Mouse (Mus musculus): ENCODE results near the gene Llgl2. TPM values are rescaled to one million over a fixed set of nuclear protein-coding genes. Genes with fewer than 3 reads are reported as not detected.

Gene Llgl2
- polyA plus RNA-seq, 1 experiment from 2014 or later: 1.0 TPM

GRCm38 (mm10) chr11:115901338-115902161 is 77.7 kb downstream of the Llgl2 start:
- no peak overlapping the region for H3K4me3 ChIP-seq (ENCODE audit: low read depth, low read length)
- no peaks in the 10 kb centered on the region for H3K36me3 ChIP-seq (ENCODE audit: control insufficient read depth, insufficient read depth, low read length)
- H3K9me3 ChIP-seq (replicated peaks; ENCODE audit: control insufficient read depth, low read length, poor library complexity, severe bottlenecking): no peaks in the 10 kb centered on the region
- no peaks in the 10 kb centered on the region for H3K4me1 ChIP-seq (ENCODE audit: control insufficient read depth, insufficient read depth, low read length)
- no peak overlapping the region for H3K4me2 ChIP-seq (ENCODE audit: low read length)
- no peak overlapping the region for H3K9ac ChIP-seq (ENCODE audit: low read depth, low read length)
- 84% methylated on average over 9 of the region's 9 CpGs for WGBS
- no peak overlapping the region for H3K27ac ChIP-seq (ENCODE audit: low read length)
- H3K27me3 ChIP-seq (ENCODE audit: control insufficient read depth, insufficient read depth, low read depth, low read length): no peaks in the 10 kb centered on the region
- no peak for ATAC-seq

GRCm38 (mm10) chr11:115902177-115902576 is 78.3 kb downstream of the Llgl2 start:
- H3K4me1 ChIP-seq (ENCODE audit: control insufficient read depth, insufficient read depth, low read length): no peaks in the 10 kb centered on the region
- H3K27ac ChIP-seq (ENCODE audit: low read length): no peak overlapping the region
- no peaks in the 10 kb centered on the region for H3K36me3 ChIP-seq (ENCODE audit: control insufficient read depth, insufficient read depth, low read length)
- 84% methylated on average over 5 of the region's 5 CpGs for WGBS
- no peak overlapping the region for H3K9ac ChIP-seq (ENCODE audit: low read depth, low read length)
- H3K4me2 ChIP-seq (ENCODE audit: low read length): no peak overlapping the region
- no peak overlapping the region for H3K4me3 ChIP-seq (ENCODE audit: low read depth, low read length)
- no peaks in the 10 kb centered on the region for H3K9me3 ChIP-seq (replicated peaks; ENCODE audit: control insufficient read depth, low read length, poor library complexity, severe bottlenecking)
- no peaks in the 10 kb centered on the region for H3K27me3 ChIP-seq (ENCODE audit: control insufficient read depth, insufficient read depth, low read depth, low read length)
- no peak for ATAC-seq

- Histone ChIP-seq H3K9me3 (replicated peaks; ENCODE audit: control insufficient read depth, low read length, poor library complexity, severe bottlenecking) (no peaks in the 10 kb centered on the region), H3K36me3 (ENCODE audit: control insufficient read depth, insufficient read depth, low read length) (no peaks in the 10 kb centered on the region), H3K4me2 (ENCODE audit: low read length) (no peak overlapping the region), H3K4me1 (ENCODE audit: control insufficient read depth, insufficient read depth, low read length) (no peaks in the 10 kb centered on the region), H3K9ac (ENCODE audit: low read depth, low read length) (no peak overlapping the region), H3K27me3 (ENCODE audit: control insufficient read depth, insufficient read depth, low read depth, low read length) (no peaks in the 10 kb centered on the region), H3K27ac (ENCODE audit: low read length) (no peak overlapping the region), H3K4me3 (ENCODE audit: low read depth, low read length) (no peak overlapping the region)
- 88% methylated on average over 1 of the region's 1 CpGs for WGBS
- ATAC-seq: no peak
These were observed 79.0 kb downstream of the Llgl2 start for GRCm38 (mm10) chr11:115902831-115903230.

DNA sequence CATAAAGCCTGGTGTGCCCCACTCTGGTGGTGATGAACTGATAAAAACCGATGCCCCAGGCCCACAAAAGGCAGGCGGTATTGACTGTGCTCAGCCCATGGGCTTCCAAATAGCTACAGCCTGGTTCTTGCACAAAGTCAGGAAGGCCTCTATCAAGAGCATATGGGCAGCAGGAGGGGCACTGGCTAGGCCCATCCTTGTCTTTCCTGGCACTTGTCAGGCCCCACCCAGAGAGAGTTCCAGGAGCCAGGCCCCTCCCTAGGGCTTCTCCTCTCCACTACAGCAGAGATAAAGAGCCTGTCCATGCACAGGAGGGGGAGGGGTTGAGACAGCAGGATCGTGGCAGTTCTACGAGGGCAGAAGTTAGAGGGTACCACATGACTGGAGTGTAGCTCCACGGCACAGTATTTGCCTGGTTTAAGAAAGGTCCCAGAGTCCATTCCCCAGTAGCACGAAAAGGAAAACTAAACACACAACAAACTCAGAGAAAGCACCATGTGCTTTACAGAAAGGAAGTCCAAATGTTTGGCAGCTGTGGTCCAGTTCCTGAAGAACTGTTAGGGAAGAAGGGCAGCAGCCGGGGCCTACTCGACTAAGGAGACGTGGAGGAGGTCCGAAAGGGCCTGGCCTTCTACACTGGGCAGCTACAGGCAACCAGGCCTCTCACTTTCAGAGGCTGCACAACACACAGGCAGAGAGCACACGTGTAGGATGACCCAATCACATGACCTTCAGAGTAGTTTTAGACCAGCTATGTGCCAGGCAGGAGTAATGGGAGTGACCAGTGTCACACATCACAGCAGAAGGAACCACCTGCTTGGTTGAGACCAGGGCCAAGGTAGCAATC is 79.8 kb downstream of the Llgl2 start:
- no peaks in the 10 kb centered on the region for H3K4me1 ChIP-seq (ENCODE audit: control insufficient read depth, insufficient read depth, low read length)
- H3K27ac ChIP-seq (ENCODE audit: low read length): no peak overlapping the region
- H3K4me2 ChIP-seq (ENCODE audit: low read length): no peak overlapping the region
- no peaks in the 10 kb centered on the region for H3K9me3 ChIP-seq (replicated peaks; ENCODE audit: control insufficient read depth, low read length, poor library complexity, severe bottlenecking)
- ATAC-seq: no peak
- no peak overlapping the region for H3K9ac ChIP-seq (ENCODE audit: low read depth, low read length)
- H3K36me3 ChIP-seq (ENCODE audit: control insufficient read depth, insufficient read depth, low read length): peaks cover 5% of the 10 kb centered on the region; the same call in 1 of the 2 replicates
- WGBS: 74% methylated on average over 11 of the region's 11 CpGs
- no peak overlapping the region for H3K4me3 ChIP-seq (ENCODE audit: low read depth, low read length)
- no peaks in the 10 kb centered on the region for H3K27me3 ChIP-seq (ENCODE audit: control insufficient read depth, insufficient read depth, low read depth, low read length)

DNA sequence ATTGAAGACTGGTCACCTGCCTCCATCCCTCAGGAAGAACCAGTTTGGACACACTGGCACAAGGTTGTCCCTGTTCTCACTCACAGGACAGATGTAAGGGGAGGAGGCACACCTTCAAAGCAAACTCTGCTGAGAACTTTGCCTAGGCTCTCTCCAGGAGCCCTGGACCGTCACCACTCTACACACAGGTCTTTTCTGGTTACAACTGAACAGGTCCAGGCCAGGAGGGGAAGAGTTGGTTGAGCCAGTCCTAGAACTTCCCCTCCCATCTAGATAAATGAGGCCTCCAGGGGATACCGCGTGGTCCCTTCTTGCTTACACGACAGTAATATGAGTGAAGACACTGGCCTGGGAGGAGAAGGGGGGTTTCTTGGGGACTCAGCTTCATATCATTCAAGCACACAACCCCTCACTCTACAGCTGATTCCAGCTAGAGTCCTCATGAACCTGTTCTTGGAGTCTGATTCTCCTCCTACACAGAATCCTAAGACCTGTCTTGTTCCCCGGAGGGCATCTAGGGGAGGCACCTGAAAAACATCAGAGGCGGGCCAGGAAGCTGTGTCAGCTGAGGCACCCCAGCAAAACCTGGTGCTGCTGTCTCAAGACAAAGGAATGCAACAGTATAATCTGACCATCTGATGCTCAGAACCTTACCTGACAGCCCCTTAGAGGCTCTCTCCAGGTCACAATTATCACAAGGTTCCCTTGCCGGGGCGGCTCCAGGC is 80.5 kb downstream of the Llgl2 start:
- H3K9ac ChIP-seq (ENCODE audit: low read depth, low read length): no peak overlapping the region
- WGBS: 80% methylated on average over 8 of the region's 8 CpGs

More for the DNA sequence above, 80.5 kb downstream of the Llgl2 start:
- H3K27me3 ChIP-seq (ENCODE audit: control insufficient read depth, insufficient read depth, low read depth, low read length): no peaks in the 10 kb centered on the region
- no peak overlapping the region for H3K4me3 ChIP-seq (ENCODE audit: low read depth, low read length)
- H3K4me1 ChIP-seq (ENCODE audit: control insufficient read depth, insufficient read depth, low read length): no peaks in the 10 kb centered on the region
- H3K27ac ChIP-seq (ENCODE audit: low read length): no peak overlapping the region
- no peak for ATAC-seq
- H3K36me3 ChIP-seq (ENCODE audit: control insufficient read depth, insufficient read depth, low read length): peaks cover 5% of the 10 kb centered on the region; the same call in 1 of the 2 replicates
- no peaks in the 10 kb centered on the region for H3K9me3 ChIP-seq (replicated peaks; ENCODE audit: control insufficient read depth, low read length, poor library complexity, severe bottlenecking)
- H3K4me2 ChIP-seq (ENCODE audit: low read length): no peak overlapping the region

Small RNA genes lying within 50 kb of the gene (microRNA-seq; reads per million reads assigned to microRNA genes)
- not detected for gene Mir5621

Other genes starting within 250 kb of the Llgl2 start
- gene Mrps7, start 220.1 kb upstream of the Llgl2 start, polyA plus RNA-seq (2015; fragmentation: Nextera tagmentation; extraction: Ambion mirVana): 75.6 and 77.0 TPM in 2 replicates
- 34.7 and 37.5 TPM in 2 replicates for gene Gga3, start 220.0 kb upstream of the Llgl2 start, polyA plus RNA-seq (2015; fragmentation: Nextera tagmentation; extraction: Ambion mirVana)
- gene Mif4gd, start 211.1 kb upstream of the Llgl2 start, polyA plus RNA-seq (2015; fragmentation: Nextera tagmentation; extraction: Ambion mirVana): 12.5 and 12.7 TPM in 2 replicates
- 42.5 and 50.8 TPM in 2 replicates for gene Slc25a19, start 195.8 kb upstream of the Llgl2 start, polyA plus RNA-seq (2015; fragmentation: Nextera tagmentation; extraction: Ambion mirVana)
- gene Grb2, start 115.5 kb upstream of the Llgl2 start, polyA plus RNA-seq (2015; fragmentation: Nextera tagmentation; extraction: Ambion mirVana): 177 and 196 TPM in 2 replicates
- gene Tmem94, start 58.6 kb upstream of the Llgl2 start, polyA plus RNA-seq (2015; fragmentation: Nextera tagmentation; extraction: Ambion mirVana): 25.1 and 25.6 TPM in 2 replicates
- 7.6 and 8.9 TPM in 2 replicates for gene Caskin2, start 10.4 kb upstream of the Llgl2 start, polyA plus RNA-seq (2015; fragmentation: Nextera tagmentation; extraction: Ambion mirVana)
- 23.7 and 24.2 TPM in 2 replicates for gene Tsen54, start 9.3 kb upstream of the Llgl2 start, polyA plus RNA-seq (2015; fragmentation: Nextera tagmentation; extraction: Ambion mirVana)
- gene Myo15b, start 34.4 kb downstream of the Llgl2 start, polyA plus RNA-seq (2015; fragmentation: Nextera tagmentation; extraction: Ambion mirVana): 0.09 TPM in 1 of 2 replicates, not detected in the other
- 1.4 and 1.5 TPM in 2 replicates for gene Smim5, start 75.9 kb downstream of the Llgl2 start, polyA plus RNA-seq (2015; fragmentation: Nextera tagmentation; extraction: Ambion mirVana)
- 0.44 and 0.87 TPM in 2 replicates for gene Smim6, start 88.0 kb downstream of the Llgl2 start, polyA plus RNA-seq (2015; fragmentation: Nextera tagmentation; extraction: Ambion mirVana)
- gene Sap30bp, start 109.2 kb downstream of the Llgl2 start, polyA plus RNA-seq (2015; fragmentation: Nextera tagmentation; extraction: Ambion mirVana): 49.0 and 51.5 TPM in 2 replicates
- 24.3 and 25.2 TPM in 2 replicates for gene Recql5, start 109.4 kb downstream of the Llgl2 start, polyA plus RNA-seq (2015; fragmentation: Nextera tagmentation; extraction: Ambion mirVana)
- 0.57 and 0.64 TPM in 2 replicates for gene Itgb4, start 150.7 kb downstream of the Llgl2 start, polyA plus RNA-seq (2015; fragmentation: Nextera tagmentation; extraction: Ambion mirVana)
- gene Galk1, start 188.7 kb downstream of the Llgl2 start, polyA plus RNA-seq (2015; fragmentation: Nextera tagmentation; extraction: Ambion mirVana): 57.2 and 64.1 TPM in 2 replicates
- 2,051 and 2,173 TPM in 2 replicates for gene H3f3b, start 203.9 kb downstream of the Llgl2 start, polyA plus RNA-seq (2015; fragmentation: Nextera tagmentation; extraction: Ambion mirVana)
- 36.4 and 36.6 TPM in 2 replicates for gene Unk, start 206.3 kb downstream of the Llgl2 start, polyA plus RNA-seq (2015; fragmentation: Nextera tagmentation; extraction: Ambion mirVana)

All from midbrain, embryonic 16.5 days (tissue).